ENCODE assay signal across 3 mouse cellular contexts in genomic region chr11:33654485-33654884, GRCm38 (mm10).
TF ChIP-seq lines count a peak whose summit lies in the region.

No protein-coding gene starts in this region.

TF ChIP-seq in CH12.LX, 34 proteins besides CTCF, POLR2A, EP300 and RAD21 (continued from another document):
- TF ChIP-seq TBP (conservative IDR thresholded peaks at IDR 0.05; ENCODE audit: low read depth, low read length), result no peak
- no peak for TF ChIP-seq MAX (IDR thresholded peaks at IDR 0.05; ENCODE audit: low read length)
- no peak for TF ChIP-seq USF2 (conservative IDR thresholded peaks at IDR 0.05; ENCODE audit: low read depth, low read length)

TF ChIP-seq in ES-E14, 5 proteins besides CTCF, POLR2A, EP300 and RAD21 (continued from another document):
- TF ChIP-seq ZC3H11A (IDR thresholded peaks at IDR 0.05; ENCODE audit: borderline replicate concordance, low read depth, low read length), result no peak
- no peak for TF ChIP-seq CHD2 (IDR thresholded peaks at IDR 0.05; ENCODE audit: low read depth, low read length)

TF ChIP-seq in myocyte, 11 proteins besides CTCF, POLR2A, EP300 and RAD21 (continued from another document):
- TF ChIP-seq MYOG (IDR thresholded peaks at IDR 0.05; ENCODE audit: control insufficient read depth in 1 of 3, insufficient read depth in 1 of 3, insufficient read length in 2 of 3, low read depth in 2 of 3) (no peak), USF1 (IDR thresholded peaks at IDR 0.05; ENCODE audit: low read depth) (no peak), SRF (IDR thresholded peaks at IDR 0.05; ENCODE audit: control insufficient read depth, insufficient read length, low read depth) (no peak), MYOD1 (IDR thresholded peaks at IDR 0.05; ENCODE audit: control insufficient read depth in 1 of 3, insufficient read length in 2 of 3, low read depth in 2 of 3) (no peak), E2F4 (IDR thresholded peaks at IDR 0.05; ENCODE audit: insufficient read depth) (no peak), MAX (IDR thresholded peaks at IDR 0.05; ENCODE audit: low read depth) (no peak), TCF12 (IDR thresholded peaks at IDR 0.05; ENCODE audit: insufficient read depth, poor library complexity, severe bottlenecking) (no peak)
